Mouse (Mus musculus) stomach, postnatal 0 days (tissue): ENCODE results near the gene Amh.
"Not testable (repeated sequence)": the region's sequence is repeated elsewhere in the genome, so short reads cannot be mapped to it uniquely, and the experiment has no call there.

ENCODE experiments used
- CTCF ChIP-seq: IDR thresholded peaks from 2 replicates; pipeline ENCODE4 v1.5.1; 2016; ENCODE audit warnings: antibody characterized with exemption, low read depth, mild to moderate bottlenecking, moderate library complexity
- EP300 ChIP-seq: optimal IDR thresholded peaks from 2 replicates; pipeline ENCODE3; 2016; ENCODE audit warnings: antibody characterized with exemption

DNA sequence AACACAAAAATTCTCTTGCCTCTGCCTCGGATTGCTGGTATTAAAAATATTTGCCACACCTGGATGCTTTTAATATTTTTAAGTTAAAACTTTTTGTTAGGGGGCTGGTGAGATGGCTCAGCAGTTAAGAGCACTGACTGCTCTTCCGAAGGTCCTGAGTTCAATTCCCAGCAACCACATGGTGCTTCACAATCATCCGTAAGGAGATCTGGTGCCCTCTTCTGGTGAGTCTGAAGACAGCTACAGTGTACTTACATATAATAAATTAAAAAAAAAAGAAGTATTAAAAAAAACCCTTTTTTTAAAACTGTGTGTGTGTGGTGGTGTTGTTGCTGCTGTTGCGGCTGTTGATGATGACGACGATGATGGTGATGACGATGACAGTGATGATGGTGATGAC is 12.9 kb downstream of the Amh start:
- peak; percentile 60 for TF ChIP-seq CTCF
- not testable (repeated sequence) for TF ChIP-seq EP300
